Mouse (Mus musculus) c-Kit-positive CD71-negative TER-119-negative erythroid progenitor cells, embryonic 14.5 days (primary cell): ENCODE data around the gene Nyap1.

Experiments used
- DNase-seq: peaks from one replicate; pipeline ENCODE4 v3.0.0-alpha.2; 2013; ENCODE audit warnings: low read depth

Nyap1 gene

GRCm38 (mm10) chr5:137691881-137692280 is 49.5 kb downstream of the Nyap1 start:
- DNase-seq = no peak

DNA sequence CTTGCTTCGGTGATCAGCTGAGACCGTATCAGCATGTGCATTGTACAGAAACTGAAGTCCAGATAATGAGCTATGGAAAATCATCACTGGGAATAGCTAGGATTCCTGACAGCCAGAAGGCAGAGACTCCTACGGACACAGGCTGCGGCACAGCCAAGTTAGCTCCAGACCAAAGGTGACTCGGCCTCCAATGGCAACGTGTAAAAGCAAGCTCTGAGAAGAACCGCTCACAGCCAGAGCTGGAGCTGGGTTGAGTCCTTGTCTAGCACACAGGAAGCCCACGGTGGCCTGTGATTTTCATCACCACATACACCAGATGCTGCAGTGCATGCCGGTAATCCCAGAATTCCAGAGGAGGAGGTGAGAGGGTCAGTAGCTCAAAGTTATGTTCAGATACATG is 50.9 kb downstream of the Nyap1 start:
- no peak for DNase-seq

DNA sequence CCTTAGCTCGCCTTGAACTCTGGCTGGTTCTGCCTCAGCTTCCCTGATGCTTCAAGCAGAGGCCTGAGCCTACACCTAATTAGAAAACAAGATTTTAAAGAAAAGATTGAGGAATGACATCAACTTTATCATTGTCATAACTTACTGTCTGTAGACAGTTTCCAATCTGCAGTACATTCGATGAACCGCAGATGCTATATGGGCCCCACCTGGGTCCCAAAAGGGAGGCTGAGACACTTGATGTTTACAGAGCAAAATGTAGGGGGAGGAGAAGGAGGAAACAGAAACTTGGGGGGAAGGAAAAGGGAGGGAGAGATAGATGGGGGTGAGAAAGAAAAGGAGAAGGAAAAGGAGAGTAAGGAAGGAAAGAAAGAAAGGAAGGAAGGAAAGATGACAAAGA is 51.4 kb downstream of the Nyap1 start:
- DNase-seq = no peak

DNA sequence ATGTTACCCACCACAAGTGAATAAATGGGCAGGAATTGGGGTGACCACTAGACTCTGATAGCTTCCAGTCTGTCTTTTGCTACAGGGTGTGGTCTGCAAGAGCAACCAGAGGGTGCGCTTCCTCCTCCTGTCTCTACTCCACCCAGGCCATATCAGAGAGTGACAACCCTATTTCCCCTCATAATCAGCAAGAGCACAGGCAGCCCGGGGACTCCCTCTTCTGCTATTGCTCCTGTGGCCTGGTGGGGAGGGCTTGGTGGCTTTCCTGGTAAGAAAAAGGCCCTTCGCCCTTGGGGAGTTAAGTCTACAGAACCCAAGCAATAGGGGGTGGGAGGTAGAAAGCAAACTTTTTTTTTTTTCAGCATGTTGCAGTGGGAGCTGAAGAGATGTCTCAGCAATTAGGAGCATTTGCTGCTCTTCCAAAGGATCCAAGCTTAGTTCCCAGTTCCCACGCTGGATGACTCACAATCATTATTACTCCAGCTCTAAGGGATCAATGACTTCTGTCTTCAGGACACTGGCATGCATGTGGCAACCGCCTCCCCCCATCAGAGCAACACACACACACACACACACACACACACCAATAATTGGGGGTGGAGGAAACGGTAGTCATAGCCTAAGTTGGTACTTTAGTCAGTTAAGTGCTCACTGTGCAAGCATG is 55.1 kb downstream of the Nyap1 start:
- DNase-seq = no peak

DNA sequence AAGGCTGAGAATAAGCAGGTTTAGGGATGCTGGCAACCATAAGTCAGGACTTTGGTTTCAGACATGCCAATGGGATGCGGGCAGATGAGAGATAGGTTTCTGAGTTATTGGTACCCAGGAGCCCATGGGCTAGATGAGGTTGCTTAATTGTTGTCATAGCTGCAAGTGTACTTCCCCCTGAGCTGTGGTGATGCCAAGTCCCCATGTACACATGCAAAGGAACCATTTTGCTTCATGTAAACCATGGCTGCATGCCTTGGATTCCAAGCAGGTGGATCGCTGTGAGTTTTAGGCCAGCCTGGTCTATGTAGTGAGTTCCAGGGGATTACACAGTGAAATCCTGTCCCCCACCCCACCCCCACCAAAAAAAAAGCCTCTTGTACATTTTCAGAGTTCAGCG is 55.8 kb downstream of the Nyap1 start:
- no peak for DNase-seq

DNA sequence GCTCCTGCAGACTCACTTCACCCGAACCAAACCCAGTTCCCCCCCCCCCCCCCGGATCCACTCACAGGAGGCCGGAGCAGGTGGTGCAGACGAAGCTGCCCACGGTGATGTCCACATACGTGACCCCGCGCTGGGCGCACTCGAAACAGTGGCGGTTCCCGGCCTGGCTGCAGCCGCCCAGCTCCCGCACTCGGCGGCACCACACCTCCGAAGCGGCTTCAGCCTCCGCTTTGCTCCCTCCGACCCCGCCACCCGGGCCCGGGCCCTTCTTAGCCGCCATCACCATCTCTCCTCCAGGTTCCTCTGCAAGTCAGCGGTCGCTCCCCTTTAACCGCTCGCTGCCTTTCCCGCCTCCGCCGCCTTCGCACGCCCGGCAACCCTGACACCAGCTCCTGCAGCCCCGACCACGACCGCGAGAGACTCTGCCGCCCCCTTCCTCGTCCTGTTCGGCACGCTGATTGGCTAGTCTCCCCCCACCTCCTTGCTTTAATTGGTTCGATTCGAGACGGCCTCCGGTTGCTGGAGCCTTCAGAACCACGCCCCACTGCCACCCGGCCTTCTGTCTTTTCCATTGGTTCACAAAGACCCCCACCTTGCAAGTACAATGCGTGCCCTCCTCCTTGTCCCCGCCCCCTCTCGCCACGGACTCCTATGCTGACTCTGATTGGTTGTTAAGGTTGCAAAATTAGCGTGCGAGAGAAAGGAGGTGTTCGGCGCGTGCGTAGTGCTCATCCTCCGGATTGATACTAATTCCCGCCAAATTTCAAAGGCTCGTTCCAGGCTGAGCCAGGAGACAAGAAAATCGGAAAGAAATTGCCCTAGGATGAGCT is 56.9 kb downstream of the Nyap1 start, which contains the start of gene Agfg2:
Agfg2 (minus strand) TSS at position 433 of the 830 bp plus-strand sequence.
- DNase-seq = peak; percentile 97

- no peak for DNase-seq
Observed at GRCm38 (mm10) chr5:137683388-137684293, 57.8 kb downstream of the Nyap1 start.

DNA sequence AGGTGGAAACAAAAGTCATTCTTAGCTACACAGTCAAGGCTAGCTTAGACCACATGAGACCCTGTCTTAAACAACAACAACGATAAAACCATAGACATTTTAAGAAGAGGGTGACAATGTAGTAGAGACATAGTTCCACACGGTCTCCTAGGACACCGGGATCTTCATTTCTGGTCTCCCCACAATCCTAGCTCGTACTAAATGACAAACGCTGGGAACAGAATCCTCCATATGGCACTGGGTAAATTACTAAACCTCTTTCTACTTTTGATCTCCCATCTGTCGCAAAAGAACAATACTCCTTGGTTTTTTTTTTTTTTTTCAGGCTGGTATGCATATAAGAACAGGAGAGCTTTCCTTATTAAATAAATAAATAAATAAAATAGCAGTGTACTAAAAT is 58.9 kb downstream of the Nyap1 start:
- no peak for DNase-seq
